Mouse (Mus musculus) kidney, embryonic 14.5 days (tissue): ENCODE measurements around the gene Lats2. TPM values are rescaled to one million over a fixed set of nuclear protein-coding genes. Genes with fewer than 3 reads are reported as not detected.
A peak's percentile ranks its signal among the peaks of the same experiment; 100 is the strongest.
"Not testable (repeated sequence)": the region's sequence is repeated elsewhere in the genome, so short reads cannot be mapped to it uniquely, and the experiment has no call there.

Experiments
- ATAC-seq: fragments of 200-750 bp; cut with Nextera tagmentation; 2 replicates; pipeline ENCODE4 v1.8.0; 2017; ENCODE audit warnings: moderate number of reproducible peaks, mild to moderate bottlenecking, moderate TSS enrichment, moderate library complexity; ENCODE audit not compliant: low FRiP score, low TSS enrichment
- H3K27ac ChIP-seq: fragments of 300-500 bp; sonication (generic); 2 replicates; pipeline ENCODE4 v1.5.1; 2014; ENCODE audit warnings: low read depth, mild to moderate bottlenecking, low read length, moderate library complexity, mixed read lengths
- H3K27me3 ChIP-seq: fragments of 300-500 bp; sonication (generic); 2 replicates; pipeline ENCODE4 v1.6.1; 2014; ENCODE audit warnings: mild to moderate bottlenecking, low read length; ENCODE audit not compliant: control insufficient read depth, insufficient read depth
- H3K36me3 ChIP-seq: fragments of 300-500 bp; sonication (generic); 2 replicates; pipeline ENCODE4 v1.6.1; 2014; ENCODE audit warnings: low read length, mixed read lengths; ENCODE audit not compliant: control insufficient read depth, insufficient read depth
- H3K4me1 ChIP-seq: fragments of 300-500 bp; sonication (generic); 2 replicates; pipeline ENCODE4 v1.6.1; 2014; ENCODE audit warnings: low read length, mixed read lengths; ENCODE audit not compliant: control insufficient read depth, insufficient read depth
- H3K4me2 ChIP-seq: fragments of 300-500 bp; sonication (generic); replicated peaks from 2 replicates; pipeline ENCODE4 v1.6.1; 2014; ENCODE audit warnings: low read depth, mild to moderate bottlenecking, low read length
- H3K4me3 ChIP-seq: fragments of 300-500 bp; sonication (generic); 2 replicates; pipeline ENCODE4 v1.5.1; 2014; ENCODE audit warnings: mild to moderate bottlenecking, low read length
- H3K9ac ChIP-seq: fragments of 300-500 bp; sonication (generic); 2 replicates; pipeline ENCODE4 v1.6.1; 2014; ENCODE audit warnings: low read depth, mild to moderate bottlenecking, low read length, moderate library complexity
- H3K9me3 ChIP-seq: fragments of 300-500 bp; sonication (generic); 2 replicates; pipeline ENCODE4 v1.6.1; 2016; ENCODE audit warnings: low read length; ENCODE audit not compliant: control insufficient read depth
- WGBS: fragments of 180-500 bp; shearing (Covaris S2); extraction: QIAGEN DNeasy Blood & Tissue Kit; methylation state at CpG from one replicate; pipeline ENCODE4 v1.1.7; 2014; 5-methylcytosine and 5-hydroxymethylcytosine counted together
- polyA plus RNA-seq: library from polyadenylated mRNA; unstranded; fragments of >200 nt; fragmentation: Nextera tagmentation; extraction: Ambion mirVana; gene quantifications from 2 replicates; pipeline ENCODE4 v1.2.1, GENCODE M21; 2014

Lats2 gene
- polyA plus RNA-seq, 1 experiment from 2014 or later = 21.5 TPM

DNA sequence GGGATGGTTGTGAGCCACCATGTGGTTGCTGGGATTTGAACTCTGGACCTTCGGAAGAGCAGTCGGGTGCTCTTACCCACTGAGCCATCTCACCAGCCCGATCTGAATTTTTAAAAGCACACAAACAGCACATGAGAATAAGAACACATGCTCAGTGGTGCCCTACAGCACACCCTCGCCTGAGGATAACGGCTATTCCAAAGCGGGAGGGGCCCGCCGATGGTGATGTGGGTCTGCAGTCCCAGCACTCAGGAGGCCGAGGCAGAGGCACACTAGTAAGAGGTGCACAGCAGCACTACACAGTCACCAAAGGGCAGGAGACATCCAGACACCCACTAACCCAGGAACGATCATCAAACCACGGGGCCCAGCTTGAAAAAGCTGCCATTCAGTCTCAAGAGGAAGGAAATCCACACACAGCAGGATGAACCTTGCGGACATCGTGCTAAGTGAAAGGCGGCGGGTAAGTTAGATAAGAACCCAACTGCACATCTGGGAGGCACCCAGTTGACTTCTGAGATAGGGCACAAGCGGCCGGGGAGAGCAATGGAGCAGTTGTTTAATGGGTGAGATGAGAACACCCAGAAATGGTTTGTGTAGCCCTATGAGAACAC is 65.6 kb downstream of the Lats2 start:
- 93% methylated on average over 17 of the region's 17 CpGs for WGBS

DNA sequence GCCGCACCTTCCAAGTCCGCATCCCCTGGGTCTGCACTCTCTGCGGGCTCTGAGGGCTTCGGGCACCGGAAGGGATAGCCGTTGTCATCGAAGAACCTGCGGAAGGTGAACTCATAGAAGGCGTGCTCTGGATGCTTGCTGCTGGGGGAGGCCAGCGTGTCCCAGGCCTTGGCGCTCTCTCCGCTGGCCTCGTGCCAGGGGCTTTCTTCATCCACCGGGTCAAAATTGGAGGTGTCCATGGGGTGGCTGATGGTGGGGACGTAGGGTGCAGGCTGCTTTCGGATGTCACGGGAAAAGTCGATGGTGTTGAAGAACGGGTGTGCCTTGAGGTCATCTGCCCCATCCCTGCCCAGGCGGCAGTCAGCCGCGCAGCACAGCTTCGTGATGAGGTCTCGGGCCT is 66.9 kb downstream of the Lats2 start:
- Histone ChIP-seq H3K9ac (no peak overlapping the region), H3K4me2 (no peak overlapping the region), H3K27me3 (no peaks in the 10 kb centered on the region), H3K9me3 (no peaks in the 10 kb centered on the region), H3K4me1 (no peaks in the 10 kb centered on the region), H3K36me3 (peaks cover 55% of the 10 kb centered on the region), H3K4me3 (no peak overlapping the region), H3K27ac (no peak overlapping the region)
- 96% methylated on average over 24 of the region's 24 CpGs for WGBS
- ATAC-seq = no peak

More for the DNA sequence above, 65.6 kb downstream of the Lats2 start:
- no peaks in the 10 kb centered on the region for H3K27me3 ChIP-seq
- no peak overlapping the region for H3K27ac ChIP-seq
- ATAC-seq = no peak
- no peaks in the 10 kb centered on the region for H3K9me3 ChIP-seq
- H3K4me2 ChIP-seq = no peak overlapping the region
- H3K9ac ChIP-seq = no peak overlapping the region
- no peaks in the 10 kb centered on the region for H3K4me1 ChIP-seq
- H3K36me3 ChIP-seq = peaks cover 64% of the 10 kb centered on the region
- no peak overlapping the region for H3K4me3 ChIP-seq

DNA sequence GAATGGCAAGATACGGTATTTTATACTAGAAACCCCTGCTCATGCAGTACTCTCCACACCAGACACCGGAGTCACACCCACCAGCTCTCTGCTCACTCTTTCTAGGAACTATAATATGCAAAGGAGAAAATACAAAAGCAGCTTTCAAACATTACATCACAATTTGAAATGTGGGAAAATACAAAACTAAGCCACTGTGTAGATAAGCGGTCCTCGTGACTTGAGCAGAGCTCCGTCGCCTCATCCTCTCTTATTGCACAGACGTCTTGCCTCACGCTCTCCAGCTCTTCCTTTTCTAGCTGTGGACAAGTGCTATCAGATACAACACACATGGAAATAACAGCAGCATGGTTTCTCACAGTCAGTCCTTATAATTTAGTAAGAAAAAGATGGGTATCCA is 67.5 kb downstream of the Lats2 start:
- Histone ChIP-seq H3K9ac (no peak overlapping the region), H3K4me2 (no peak overlapping the region), H3K4me1 (no peaks in the 10 kb centered on the region), H3K9me3 (no peaks in the 10 kb centered on the region), H3K27me3 (no peaks in the 10 kb centered on the region), H3K27ac (no peak overlapping the region), H3K36me3 (peaks cover 49% of the 10 kb centered on the region), H3K4me3 (no peak overlapping the region)
- no peak for ATAC-seq
- 93% methylated on average over 8 of the region's 8 CpGs for WGBS

DNA sequence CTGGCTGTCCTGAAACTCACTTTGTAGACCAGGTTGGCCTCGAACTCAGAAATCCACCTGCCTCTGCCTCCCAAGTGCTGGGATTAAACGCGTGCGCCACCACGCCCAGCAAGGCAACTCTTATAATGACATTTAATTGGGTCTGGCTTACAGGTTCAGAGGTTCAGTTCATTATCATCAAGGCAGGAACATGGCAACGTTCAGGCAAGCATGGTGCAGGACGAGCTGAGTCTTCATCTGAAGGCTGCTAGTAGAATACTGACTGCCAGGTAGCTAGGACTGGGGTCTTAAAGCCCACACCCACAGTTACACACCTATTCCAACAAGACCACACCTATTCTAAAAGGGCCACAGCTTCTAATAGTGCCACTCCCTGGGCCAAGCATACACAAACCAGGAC is 70.1 kb downstream of the Lats2 start:
- H3K9me3 ChIP-seq, H3K27me3 ChIP-seq, H3K4me3 ChIP-seq, H3K4me2 ChIP-seq, H3K4me1 ChIP-seq, ATAC-seq, H3K9ac ChIP-seq, H3K27ac ChIP-seq: not testable (repeated sequence)
- WGBS = 93% methylated on average over 7 of the region's 7 CpGs
- peaks cover 28% of the 10 kb centered on the region for H3K36me3 ChIP-seq

DNA sequence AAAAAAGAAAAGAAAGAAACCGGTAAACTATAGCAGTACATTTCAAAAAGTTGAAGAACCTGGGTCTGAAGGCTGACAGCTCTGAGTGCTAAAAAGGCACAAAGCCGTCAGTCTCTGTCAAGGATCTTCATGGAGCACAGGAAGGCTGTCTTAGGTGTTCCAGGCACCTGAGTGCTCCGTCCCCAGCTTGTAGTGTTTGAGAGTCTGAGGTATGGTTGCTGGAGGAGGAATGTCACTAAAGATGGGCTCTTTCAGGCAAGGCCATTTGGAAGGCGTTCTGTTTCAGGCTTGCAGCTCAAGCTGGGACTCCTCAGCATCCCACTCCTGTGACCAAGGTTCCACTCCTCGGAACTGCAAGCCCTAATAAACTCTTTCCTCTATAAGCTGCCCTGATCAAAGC is 70.7 kb downstream of the Lats2 start:
- ATAC-seq = no peak
- Histone ChIP-seq H3K9ac (no peak overlapping the region), H3K27me3 (no peaks in the 10 kb centered on the region), H3K4me2 (no peak overlapping the region), H3K27ac (no peak overlapping the region), H3K9me3 (no peaks in the 10 kb centered on the region), H3K4me1 (no peaks in the 10 kb centered on the region), H3K36me3 (peaks cover 26% of the 10 kb centered on the region), H3K4me3 (no peak overlapping the region)
- 80% methylated on average over 5 of the region's 5 CpGs for WGBS

DNA sequence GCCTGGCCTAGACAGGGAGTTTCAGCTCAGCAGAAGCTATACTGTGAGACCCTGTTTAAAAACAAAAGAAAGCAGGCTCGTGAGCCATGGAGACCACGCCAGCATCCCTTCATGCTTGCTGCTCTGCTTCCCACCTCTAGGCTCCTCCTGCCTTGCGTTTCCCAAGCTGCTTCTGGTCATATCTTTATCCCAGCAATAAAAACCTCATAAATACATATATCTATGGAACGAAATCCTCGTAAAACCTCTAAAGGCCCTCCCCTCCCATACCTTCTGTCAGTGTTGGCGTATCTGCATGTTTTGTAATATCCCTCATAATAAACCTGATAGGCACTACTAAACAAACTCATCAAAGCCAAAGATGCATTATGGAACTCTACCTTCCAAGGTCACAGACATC is 71.5 kb downstream of the Lats2 start:
- WGBS = 87% methylated on average over 6 of the region's 6 CpGs
- ATAC-seq = no peak
- Histone ChIP-seq H3K9me3 (no peaks in the 10 kb centered on the region), H3K4me1 (no peaks in the 10 kb centered on the region), H3K4me2 (no peak overlapping the region), H3K36me3 (peaks cover 22% of the 10 kb centered on the region), H3K9ac (no peak overlapping the region), H3K27ac (no peak overlapping the region), H3K27me3 (no peaks in the 10 kb centered on the region), H3K4me3 (no peak overlapping the region)

DNA sequence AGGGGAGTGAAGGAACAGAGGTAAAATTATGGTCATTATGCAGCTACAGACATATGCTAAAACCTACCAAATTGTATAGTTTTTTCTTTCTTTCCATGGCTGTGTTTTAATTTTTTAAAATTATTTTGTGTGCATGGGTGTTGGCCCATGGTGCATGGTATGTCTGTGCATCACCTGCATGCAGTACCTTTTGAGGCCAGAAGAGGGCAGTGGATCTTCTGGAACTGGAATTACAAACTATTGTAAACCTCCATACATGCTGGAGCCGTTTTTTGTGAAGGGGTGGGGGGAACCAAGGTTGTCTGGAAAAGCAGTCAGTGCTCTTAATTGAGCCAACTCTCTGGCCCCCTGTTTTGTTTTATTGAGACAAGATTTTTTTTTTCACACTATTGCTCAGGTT is 73.6 kb downstream of the Lats2 start:
- H3K4me2 ChIP-seq = no peak overlapping the region
- H3K4me1 ChIP-seq = no peaks in the 10 kb centered on the region
- H3K27ac ChIP-seq = no peak overlapping the region
- H3K9me3 ChIP-seq = no peaks in the 10 kb centered on the region
- H3K36me3 ChIP-seq = peaks cover 8% of the 10 kb centered on the region; the same call in 1 of the 2 replicates
- ATAC-seq = no peak
- H3K27me3 ChIP-seq = no peaks in the 10 kb centered on the region
- no peak overlapping the region for H3K9ac ChIP-seq
- no peak overlapping the region for H3K4me3 ChIP-seq
- 17% methylated on average over 1 of the region's 1 CpGs for WGBS

DNA sequence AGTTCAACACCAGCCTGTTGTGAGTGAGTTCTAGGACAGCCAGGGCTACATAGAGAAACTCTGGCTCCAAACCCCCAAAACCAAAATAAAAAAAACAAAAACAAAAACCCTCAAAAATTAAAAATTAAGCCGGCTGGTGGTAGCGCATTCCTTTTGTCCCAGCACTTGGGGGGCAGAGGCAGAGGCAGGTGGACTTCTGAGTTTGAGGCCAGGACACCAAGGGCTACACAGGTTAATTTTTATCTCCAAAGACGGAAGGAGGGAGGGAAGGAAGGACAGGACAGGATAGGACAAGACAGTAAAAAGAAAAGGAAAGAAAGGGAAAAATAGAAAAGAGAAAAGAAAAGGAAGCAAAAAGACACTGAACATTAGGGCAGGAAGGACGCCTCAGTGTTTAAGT is 75.4 kb downstream of the Lats2 start:
- no peak for ATAC-seq
- Histone ChIP-seq H3K9ac (no peak overlapping the region), H3K4me1 (no peaks in the 10 kb centered on the region), H3K4me2 (no peak overlapping the region), H3K36me3 (no peaks in the 10 kb centered on the region), H3K9me3 (no peaks in the 10 kb centered on the region), H3K27me3 (no peaks in the 10 kb centered on the region), H3K27ac (no peak overlapping the region), H3K4me3 (no peak overlapping the region)
- 85% methylated on average over 4 of the region's 4 CpGs for WGBS

DNA sequence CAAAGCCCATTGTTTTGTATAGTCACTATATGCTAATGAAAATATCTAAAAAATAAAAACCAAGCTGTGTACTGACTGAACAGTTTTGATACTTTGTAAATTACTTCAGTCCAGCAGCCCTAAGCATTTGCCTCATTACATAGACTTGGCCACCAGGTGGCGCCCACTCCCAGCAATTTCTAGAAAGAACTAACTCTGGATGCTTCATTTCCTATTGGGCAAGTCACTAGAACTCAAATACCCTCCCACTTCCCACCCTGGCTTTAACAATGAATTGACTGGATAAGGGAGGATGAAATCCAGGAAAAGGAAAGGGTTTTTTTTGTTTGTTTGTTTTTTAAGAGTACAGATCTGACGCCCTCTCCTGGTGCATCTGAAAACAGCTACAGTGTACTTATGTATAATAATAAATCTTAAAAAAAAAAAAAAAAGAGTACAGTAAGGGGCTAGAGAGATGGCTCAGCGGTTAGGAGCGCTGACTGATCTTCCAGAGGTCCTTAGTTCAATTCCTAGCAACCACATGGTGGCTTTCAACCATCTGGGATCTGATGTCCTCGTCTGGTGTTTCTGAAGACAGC is 78.1 kb downstream of the Lats2 start:
- ATAC-seq = peak; percentile 82
- 40% methylated on average over 5 of the region's 5 CpGs for WGBS
- H3K4me1 ChIP-seq = no peaks in the 10 kb centered on the region

More for the DNA sequence above, 78.1 kb downstream of the Lats2 start:
- Histone ChIP-seq H3K9me3 (no peaks in the 10 kb centered on the region), H3K27me3 (no peaks in the 10 kb centered on the region), H3K4me3 (no peak overlapping the region), H3K9ac (no peak overlapping the region), H3K4me2 (no peak overlapping the region), H3K27ac (no peak overlapping the region), H3K36me3 (no peaks in the 10 kb centered on the region)
